Mouse (Mus musculus) Muller cell, postnatal 12 days (primary cell): ENCODE measurements at regions not wholly inside any gene's neighbourhood (a gene's known extent, or its start where the extent isn't known, plus 50 kb on each side); places are given as distances from the start of the nearest gene placed in this dataset.

Experiments used
- DNase-seq: peaks from one replicate; pipeline ENCODE4 v3.0.0-alpha.2; 2015; ENCODE audit errors: inconsistent ontology term

GRCm38 (mm10) chr10:99460847-99461445 is 197.9 kb downstream of the Dusp6 start:
- no peak for DNase-seq

GRCm38 (mm10) chr10:99461446-99461966 is 198.5 kb downstream of the Dusp6 start:
- DNase-seq: peak; percentile 49

- DNase-seq: no peak
Observed at GRCm38 (mm10) chr10:99466695-99467094, 203.7 kb downstream of the Dusp6 start.

- DNase-seq: no peak
Observed at GRCm38 (mm10) chr10:99467319-99467842, 204.3 kb downstream of the Dusp6 start.

- no peak for DNase-seq
Observed at GRCm38 (mm10) chr10:99468971-99469370, 205.9 kb downstream of the Dusp6 start.

GRCm38 (mm10) chr10:99471832-99472497 is 208.9 kb downstream of the Dusp6 start:
- DNase-seq: no peak

- no peak for DNase-seq
Observed at GRCm38 (mm10) chr10:99472806-99473205, 209.8 kb downstream of the Dusp6 start.

GRCm38 (mm10) chr10:99473758-99474157 is 210.7 kb downstream of the Dusp6 start:
- DNase-seq: no peak

- DNase-seq: no peak
Observed at GRCm38 (mm10) chr10:99474546-99474945, 211.5 kb downstream of the Dusp6 start.

- DNase-seq: no peak
Observed at GRCm38 (mm10) chr10:99476214-99476613, 213.2 kb downstream of the Dusp6 start.

GRCm38 (mm10) chr10:99476776-99477175 is 213.7 kb downstream of the Dusp6 start:
- no peak for DNase-seq

GRCm38 (mm10) chr10:99480573-99480972 is 217.5 kb downstream of the Dusp6 start:
- DNase-seq: peak; percentile 34

GRCm38 (mm10) chr10:99482009-99482408 is 219.0 kb downstream of the Dusp6 start:
- no peak for DNase-seq

- no peak for DNase-seq
Observed at GRCm38 (mm10) chr10:99488195-99489080, 225.4 kb downstream of the Dusp6 start.

- DNase-seq: no peak
Observed at GRCm38 (mm10) chr10:99511514-99512237, 247.8 kb downstream of the Csl start.

GRCm38 (mm10) chr10:99517944-99518343 is 241.5 kb downstream of the Csl start:
- DNase-seq: no peak

- DNase-seq: no peak
Observed at GRCm38 (mm10) chr10:99519479-99519878, 240.0 kb downstream of the Csl start.

GRCm38 (mm10) chr10:99523817-99524216 is 235.6 kb downstream of the Csl start:
- no peak for DNase-seq

- DNase-seq: peak; percentile 13
Observed at GRCm38 (mm10) chr10:99524273-99525212, 234.9 kb downstream of the Csl start.

- DNase-seq: no peak
Observed at GRCm38 (mm10) chr10:99526148-99526547, 233.3 kb downstream of the Csl start.
